Mouse (Mus musculus) macrophage (primary cell): ENCODE data around the gene Fgf15. TPM values are rescaled to one million over a fixed set of nuclear protein-coding genes. Genes with fewer than 3 reads are reported as not detected.

ENCODE experiments used
- H3K27ac ChIP-seq: fragments of 350-480 bp; formaldehyde crosslinking; 2 replicates; pipeline ENCODE4 v1.9.0; 2021
- H3K36me3 ChIP-seq: fragments of 350-480 bp; formaldehyde crosslinking; 2 replicates; pipeline ENCODE4 v1.9.0; 2021; ENCODE audit errors: inconsistent target
- H3K4me3 ChIP-seq: fragments of 350-480 bp; formaldehyde crosslinking; 2 replicates; pipeline ENCODE4 v1.9.0; 2021; ENCODE audit errors: inconsistent target
- H3K79me2 ChIP-seq: fragments of 350-480 bp; formaldehyde crosslinking; 2 replicates; pipeline ENCODE4 v1.9.0; 2021; ENCODE audit errors: inconsistent target
- WGBS: methylation state at CpG from one replicate; pipeline ENCODE4 v1.1.7; 2026; ENCODE audit warnings: inconsistent platforms; ENCODE audit not compliant: missing documents; 5-methylcytosine and 5-hydroxymethylcytosine counted together
- polyA plus RNA-seq: library from polyadenylated mRNA; stranded (reverse); fragments of 250-400 nt; gene quantifications from 3 replicates; pipeline ENCODE4 v1.2.4, GENCODE M21; 2018; ENCODE audit warnings: inconsistent platforms

The Fgf15 gene
- polyA plus RNA-seq, 1 experiment from 2014 or later: not detected

DNA sequence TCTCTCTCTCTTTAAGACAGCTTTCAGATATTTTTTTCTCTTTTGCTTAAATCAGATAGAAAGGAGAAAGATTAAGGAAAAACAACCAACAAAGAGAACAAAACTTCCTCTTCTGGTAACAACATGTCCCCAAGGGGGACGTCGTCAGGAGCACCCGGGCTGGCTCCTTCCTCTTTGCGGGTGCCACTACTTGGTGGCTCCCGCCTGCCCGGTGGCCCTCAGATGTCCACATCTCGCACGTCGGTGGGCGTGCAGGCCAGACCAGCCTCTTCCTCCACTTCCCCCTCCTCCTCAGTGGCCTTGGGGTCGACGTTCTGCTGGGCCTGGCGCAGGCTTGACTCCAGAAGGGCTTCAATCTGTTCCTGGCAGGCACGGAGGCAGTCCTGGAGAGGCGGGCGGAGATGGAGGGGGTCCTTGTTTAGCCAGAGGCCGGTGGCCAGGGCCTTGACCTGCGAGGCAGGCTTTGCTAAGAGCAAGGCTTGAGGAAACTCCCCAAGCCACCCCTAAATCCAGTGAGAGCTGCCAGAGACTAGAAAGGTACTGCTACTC lies 36.1 kb downstream of the Fgf15 start:
- H3K27ac ChIP-seq: peak overlapping the region; percentile 46
- H3K4me3 ChIP-seq: no peak overlapping the region
- H3K79me2 ChIP-seq: peaks cover 39% of the 10 kb centered on the region
- peaks cover 36% of the 10 kb centered on the region for H3K36me3 ChIP-seq
- WGBS: 25% methylated on average over 18 of the region's 18 CpGs

DNA sequence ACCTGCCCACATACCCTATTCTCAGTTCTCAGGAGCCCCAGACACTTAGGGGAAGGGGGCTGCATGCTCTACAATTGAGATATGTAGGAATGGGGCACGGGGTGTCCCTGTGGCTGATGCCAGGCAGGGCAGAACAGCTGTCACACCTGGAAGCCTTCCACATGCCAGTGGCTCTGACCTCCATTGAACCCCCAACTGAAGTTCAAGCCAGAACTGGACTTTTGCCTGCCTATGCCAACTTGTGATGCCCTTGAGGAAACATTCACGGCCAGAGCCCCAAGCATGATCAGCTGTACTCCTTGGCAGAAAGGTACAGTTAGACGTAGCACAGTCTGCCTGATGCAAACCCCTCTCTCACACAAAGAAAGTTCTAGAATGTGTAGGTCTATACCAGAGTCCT lies 37.0 kb downstream of the Fgf15 start:
- Histone ChIP-seq H3K79me2 (peaks cover 47% of the 10 kb centered on the region), H3K36me3 (peaks cover 36% of the 10 kb centered on the region), H3K4me3 (no peak overlapping the region), H3K27ac (no peak overlapping the region)
- WGBS: 97% methylated on average over 3 of the region's 3 CpGs

DNA sequence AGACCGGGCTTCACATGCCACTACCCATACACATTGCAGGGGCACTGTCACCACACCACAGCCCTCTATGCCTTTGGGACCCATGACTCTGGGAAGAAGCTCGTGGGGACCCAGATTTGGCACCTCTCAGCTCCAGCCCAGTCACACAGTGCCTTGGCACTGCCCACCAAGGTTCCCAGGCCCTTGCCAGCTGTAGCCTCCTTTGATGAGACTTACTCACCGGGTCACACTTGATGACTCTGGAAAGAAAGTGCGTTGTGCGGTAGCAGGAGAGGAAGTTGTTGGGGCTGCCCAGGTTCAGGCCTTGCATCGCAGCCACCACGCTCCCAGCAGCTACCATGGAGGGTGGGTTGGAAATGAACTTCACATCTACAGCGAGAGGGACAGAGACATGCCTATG lies 37.5 kb downstream of the Fgf15 start:
- Histone ChIP-seq H3K4me3 (no peak overlapping the region), H3K79me2 (peaks cover 52% of the 10 kb centered on the region), H3K36me3 (peaks cover 32% of the 10 kb centered on the region), H3K27ac (no peak overlapping the region)
- 66% methylated on average over 8 of the region's 8 CpGs for WGBS

DNA sequence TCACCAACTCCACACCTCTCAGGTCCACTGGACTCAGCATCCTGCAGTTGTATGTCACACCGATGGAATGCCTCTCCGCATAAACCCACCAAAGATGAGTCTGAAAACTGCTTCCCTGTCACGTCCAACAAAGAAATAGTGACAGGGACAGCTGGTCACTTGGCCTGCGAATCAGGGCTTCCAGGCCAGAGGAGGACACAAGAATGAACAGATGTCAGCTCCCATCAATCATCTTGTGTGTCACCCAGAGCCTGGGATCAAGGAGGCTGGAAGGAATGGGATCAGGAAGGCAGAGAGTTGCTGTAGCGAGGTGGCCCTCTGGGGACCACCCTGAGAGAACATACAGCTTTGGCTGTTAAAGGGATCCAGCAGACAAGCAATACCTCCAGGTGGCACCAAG lies 38.6 kb downstream of the Fgf15 start:
- Histone ChIP-seq H3K79me2 (peaks cover 58% of the 10 kb centered on the region), H3K27ac (no peak overlapping the region), H3K4me3 (no peak overlapping the region), H3K36me3 (peaks cover 24% of the 10 kb centered on the region)
- WGBS: 97% methylated on average over 5 of the region's 5 CpGs

DNA sequence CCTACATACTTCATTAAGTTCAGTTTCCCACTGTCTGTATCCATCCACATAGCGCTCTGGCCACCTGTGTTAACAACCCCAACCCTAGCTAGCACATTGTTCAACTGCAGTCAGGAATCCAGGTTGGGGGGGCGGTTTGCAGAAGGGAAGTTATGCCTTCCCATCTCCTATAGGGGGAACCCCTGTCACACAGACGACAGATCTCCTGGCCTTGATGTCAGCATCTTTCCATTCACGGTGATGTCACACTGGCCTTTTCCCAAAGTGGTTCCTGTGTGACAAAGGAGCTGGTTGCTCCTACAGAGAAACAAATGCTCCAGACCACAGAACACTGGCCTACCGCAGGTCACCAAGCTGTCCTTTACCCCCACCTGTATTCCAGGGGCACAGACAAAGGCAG lies 39.2 kb downstream of the Fgf15 start:
- Histone ChIP-seq H3K79me2 (peaks cover 58% of the 10 kb centered on the region), H3K27ac (peak overlapping the region; percentile 89; the same call in 1 of the 2 replicates), H3K4me3 (no peak overlapping the region), H3K36me3 (peaks cover 24% of the 10 kb centered on the region)
- WGBS: 72% methylated on average over 5 of the region's 5 CpGs

DNA sequence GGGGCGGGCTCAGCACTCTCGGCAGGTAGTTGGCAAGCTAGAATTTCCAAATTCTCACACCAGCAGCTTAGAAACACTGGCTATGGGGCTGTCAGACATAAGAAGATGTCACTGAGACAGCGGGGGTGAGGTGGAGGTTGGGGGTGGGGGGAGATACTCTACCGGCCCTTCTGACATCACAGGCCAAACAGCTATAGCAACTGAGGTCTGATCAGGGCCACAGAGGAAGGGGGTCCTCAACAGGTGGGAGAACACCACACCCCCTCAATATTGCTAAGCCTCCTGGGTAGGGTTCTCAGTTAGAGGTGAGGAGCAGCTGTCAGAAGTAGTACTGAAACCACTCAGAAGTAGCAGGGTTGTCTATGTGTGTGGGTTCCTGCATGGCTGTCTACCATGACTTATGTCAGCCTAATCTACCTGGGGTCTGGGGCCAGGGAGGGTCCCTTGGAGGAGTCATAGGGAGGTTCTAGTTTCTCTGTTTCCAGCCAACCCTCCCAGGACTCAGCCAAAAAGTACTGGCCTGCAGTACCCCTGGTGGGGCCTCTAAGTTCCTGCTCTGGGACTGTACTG lies 40.1 kb downstream of the Fgf15 start:
- 95% methylated on average over 4 of the region's 4 CpGs for WGBS
- H3K27ac ChIP-seq: peak overlapping the region; percentile 89; the same call in 1 of the 2 replicates
- no peak overlapping the region for H3K4me3 ChIP-seq
- H3K79me2 ChIP-seq: peaks cover 58% of the 10 kb centered on the region
- H3K36me3 ChIP-seq: peaks cover 24% of the 10 kb centered on the region

DNA sequence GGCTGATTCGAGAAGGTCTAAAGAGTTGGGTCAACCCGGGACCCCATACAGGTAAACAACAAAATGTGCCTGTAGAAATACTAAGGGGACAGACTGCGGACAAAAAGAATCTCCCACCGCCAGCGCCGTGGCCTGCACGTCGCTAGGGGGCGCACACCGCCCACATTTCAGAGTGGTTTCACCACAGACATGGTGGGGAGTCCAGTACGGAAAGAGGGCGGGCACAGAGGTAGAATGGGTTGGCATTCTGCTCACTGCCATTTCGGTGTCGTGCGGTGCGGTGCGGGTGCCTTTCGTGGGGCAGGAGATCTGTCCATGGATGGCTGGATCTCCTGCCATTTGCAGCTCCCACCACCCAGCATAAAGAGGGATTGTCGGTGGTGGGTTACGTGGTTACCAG lies 41.2 kb downstream of the Fgf15 start:
- H3K4me3 ChIP-seq: peak overlapping the region; percentile 96
- peaks cover 58% of the 10 kb centered on the region for H3K79me2 ChIP-seq
- WGBS: 1% methylated on average over 20 of the region's 20 CpGs
- H3K36me3 ChIP-seq: peaks cover 24% of the 10 kb centered on the region
- peak overlapping the region; percentile 89 for H3K27ac ChIP-seq

DNA sequence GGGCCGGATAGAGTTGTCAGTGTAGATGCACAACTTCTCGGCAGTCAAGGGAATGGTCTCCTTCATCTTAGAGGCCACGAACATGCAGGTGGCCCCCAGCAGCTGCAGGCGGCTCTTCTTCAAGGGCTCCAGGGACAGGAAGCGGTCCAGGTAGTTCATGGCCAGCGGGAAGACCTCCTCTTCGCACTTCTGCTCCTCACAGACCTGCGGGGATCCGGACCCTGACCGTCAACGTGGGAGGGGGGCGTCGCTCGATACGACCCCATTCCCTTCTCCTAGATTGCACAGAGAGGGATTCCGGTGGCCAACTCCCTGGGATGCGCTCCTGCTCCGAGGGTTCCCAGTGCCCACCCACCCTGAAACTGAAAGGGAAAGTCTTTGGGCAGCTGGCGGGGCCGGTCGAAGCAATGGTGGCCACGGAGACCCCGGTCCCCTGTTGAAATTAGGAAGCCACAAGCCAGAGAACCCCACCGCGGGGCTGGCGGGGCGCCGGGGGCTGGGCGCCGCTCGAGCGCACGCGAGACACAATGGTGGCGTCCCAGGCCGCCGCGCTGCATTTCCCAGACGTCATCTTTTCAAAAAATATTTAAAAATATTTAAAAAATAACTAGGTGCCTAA lies 41.7 kb downstream of the Fgf15 start:
- 2% methylated on average over 38 of the region's 39 CpGs for WGBS
- peak overlapping the region; percentile 96 for H3K4me3 ChIP-seq
- peak overlapping the region; percentile 89 for H3K27ac ChIP-seq
- H3K36me3 ChIP-seq: peaks cover 24% of the 10 kb centered on the region
- peaks cover 58% of the 10 kb centered on the region for H3K79me2 ChIP-seq

DNA sequence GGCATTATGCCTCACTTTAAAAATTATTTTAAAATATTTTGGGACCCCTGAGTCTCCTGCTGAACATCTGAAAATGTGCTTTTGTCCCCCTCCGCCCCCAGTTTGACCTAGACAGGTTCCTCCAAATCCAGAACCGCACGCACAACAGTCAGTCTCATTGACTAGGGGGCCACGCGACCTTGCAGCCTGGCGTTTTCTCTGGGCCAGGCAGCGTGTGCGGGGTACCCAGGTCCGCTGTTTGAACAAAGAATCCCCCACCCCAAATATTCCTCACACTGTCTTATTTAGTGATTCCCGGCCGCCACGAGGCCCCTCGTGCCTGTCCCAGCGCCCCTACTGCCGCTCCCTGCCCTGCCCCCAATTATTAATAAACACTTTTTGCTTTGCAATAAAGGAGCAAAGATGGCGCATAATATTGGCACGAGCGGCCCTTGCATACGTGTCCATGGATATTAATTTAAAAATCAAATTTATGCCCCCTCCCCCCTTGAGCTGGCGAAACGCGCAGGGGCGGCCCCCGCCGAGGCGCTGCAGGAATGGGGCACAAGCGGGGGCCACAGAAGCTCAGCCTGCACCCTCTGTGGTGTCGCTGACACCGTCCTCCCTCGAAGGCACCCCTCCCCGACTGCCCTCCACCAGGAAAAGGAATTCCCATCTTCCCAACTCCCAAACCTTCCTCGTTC lies 42.5 kb downstream of the Fgf15 start:
- peak overlapping the region; percentile 89 for H3K27ac ChIP-seq
- H3K79me2 ChIP-seq: peaks cover 55% of the 10 kb centered on the region
- peak overlapping the region; percentile 96 for H3K4me3 ChIP-seq
- peaks cover 20% of the 10 kb centered on the region for H3K36me3 ChIP-seq
- WGBS: under 1% methylated on average over 29 of the region's 32 CpGs

DNA sequence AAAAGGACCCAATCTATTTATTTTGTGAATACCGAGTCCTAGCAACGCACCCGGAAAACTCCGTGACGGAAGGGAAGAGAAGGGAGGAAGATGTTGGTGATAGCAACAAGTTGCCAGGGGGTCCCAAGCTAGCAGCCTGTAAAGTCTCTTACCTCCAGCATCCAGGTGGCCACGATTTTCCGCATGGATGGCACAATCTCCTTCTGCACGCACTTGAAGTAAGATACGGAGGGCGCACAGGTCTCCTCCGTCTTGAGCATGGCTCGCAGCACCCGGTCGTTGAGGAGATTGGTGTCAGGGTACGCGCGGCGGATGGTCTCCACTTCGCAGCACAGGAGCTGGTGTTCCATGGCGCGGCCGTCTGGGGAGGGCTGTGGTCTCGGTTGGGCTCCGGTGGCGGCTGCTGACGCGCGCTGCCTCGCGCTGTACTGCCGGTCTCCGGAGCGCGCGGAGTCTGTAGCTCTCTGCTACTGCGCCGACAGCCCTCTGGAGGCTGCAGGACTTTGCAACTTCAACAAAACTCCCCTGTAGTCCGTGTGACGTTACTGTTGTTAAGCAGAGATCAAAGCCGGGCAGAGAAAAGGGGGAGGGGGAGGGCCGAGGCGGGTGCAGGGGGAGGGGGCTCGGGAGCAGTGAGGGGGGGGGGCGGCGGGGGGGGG lies 43.1 kb downstream of the Fgf15 start, which contains the start of gene Ccnd1:
Gene Ccnd1, minus strand, starts transcription at position 582 of the 659 bp plus-strand sequence.
- WGBS: 0% methylated on average over 33 of the region's 45 CpGs
- Histone ChIP-seq H3K27ac (peak within 1 kb of the TSS; percentile 89), H3K36me3 (peaks cover 14% of the 10 kb centered on the region), H3K4me3 (peak within 1 kb of the TSS; percentile 96), H3K79me2 (peaks cover 49% of the 10 kb centered on the region)

DNA sequence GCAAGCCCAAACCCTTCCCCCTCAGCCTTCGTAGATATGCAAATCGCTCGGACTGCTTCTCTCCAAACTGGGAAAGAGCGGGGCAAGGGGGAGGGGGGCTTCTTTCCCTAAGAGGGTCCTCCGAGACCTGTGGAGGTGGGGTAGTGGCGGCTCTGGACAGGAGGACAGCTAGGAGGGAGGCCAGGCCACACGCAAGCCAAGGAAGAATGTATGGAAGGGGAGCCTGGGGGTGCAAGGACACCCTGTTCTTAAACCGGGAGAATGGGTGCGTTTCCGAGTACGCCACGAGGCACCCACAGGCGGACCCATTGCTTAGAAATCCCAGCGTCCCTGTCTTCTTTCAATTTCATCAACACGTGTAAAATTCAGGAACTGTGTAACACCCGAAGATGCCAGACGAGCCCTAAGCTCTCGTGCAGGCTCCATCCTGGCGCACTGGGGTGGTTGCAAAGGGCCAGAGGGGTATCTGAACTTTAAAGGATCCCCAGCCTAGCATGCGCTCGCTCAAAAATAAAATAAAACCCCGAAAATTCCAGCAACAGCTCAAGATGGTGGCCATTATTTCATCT lies 43.8 kb downstream of the Fgf15 start:
- peaks cover 8% of the 10 kb centered on the region for H3K36me3 ChIP-seq
- peak overlapping the region; percentile 85 for H3K27ac ChIP-seq
- under 1% methylated on average over 17 of the region's 22 CpGs for WGBS
- peak overlapping the region; percentile 39 for H3K4me3 ChIP-seq
- H3K79me2 ChIP-seq: peaks cover 43% of the 10 kb centered on the region

DNA sequence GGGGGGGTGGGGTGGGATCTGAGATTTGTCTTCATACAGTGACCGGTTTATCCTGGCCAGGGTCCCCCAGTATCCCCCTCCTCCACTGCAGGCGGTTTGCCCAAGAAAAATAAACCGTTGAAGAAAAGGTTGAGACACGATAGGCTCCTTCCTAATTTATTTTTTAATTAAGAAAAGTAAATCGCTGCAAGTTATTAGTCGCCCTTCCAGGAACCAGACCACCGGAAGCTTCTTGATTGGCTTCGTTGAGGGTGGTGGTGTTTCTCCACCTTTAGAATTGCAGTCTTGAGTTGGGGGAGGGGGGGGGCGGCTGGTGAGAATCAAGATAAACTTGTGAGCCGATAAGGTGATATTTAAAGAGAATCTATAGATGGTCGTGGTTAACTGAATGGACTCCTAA lies 44.3 kb downstream of the Fgf15 start:
- peak overlapping the region; percentile 39 for H3K4me3 ChIP-seq
- peaks cover 38% of the 10 kb centered on the region for H3K79me2 ChIP-seq
- peaks cover 6% of the 10 kb centered on the region; the same call in 1 of the 2 replicates for H3K36me3 ChIP-seq
- H3K27ac ChIP-seq: peak overlapping the region; percentile 85
- 0% methylated on average over 11 of the region's 11 CpGs for WGBS

DNA sequence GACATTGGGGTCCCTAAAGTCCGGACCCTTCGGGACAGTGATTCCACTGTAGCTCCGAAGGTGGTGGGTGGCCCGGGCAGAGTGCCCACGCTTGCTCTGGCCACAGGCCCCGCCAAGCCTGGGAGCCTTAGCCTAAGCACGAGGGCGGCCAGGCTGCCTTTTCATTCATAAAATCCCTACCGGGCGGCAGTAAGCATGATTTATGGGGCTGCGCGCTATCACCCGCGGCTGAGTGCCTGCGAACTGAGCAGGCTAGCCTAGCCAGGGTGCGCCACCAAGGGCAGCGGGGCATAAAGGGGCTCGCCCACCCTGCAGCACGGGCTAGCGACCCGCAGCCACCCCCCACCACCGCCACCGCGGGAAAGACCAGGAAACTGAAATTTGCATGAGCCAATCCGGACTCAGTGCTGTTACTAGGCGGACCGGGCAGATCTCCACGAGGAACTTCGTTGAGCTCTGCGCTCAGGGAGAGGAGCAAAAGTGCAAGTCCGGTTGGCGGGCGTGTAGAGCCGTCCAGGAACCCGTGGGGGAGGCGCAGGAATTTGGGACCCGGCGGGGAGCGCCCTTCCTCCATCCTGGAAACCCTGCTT lies 45.0 kb downstream of the Fgf15 start:
- Histone ChIP-seq H3K79me2 (peaks cover 30% of the 10 kb centered on the region), H3K36me3 (peaks cover 6% of the 10 kb centered on the region; the same call in 1 of the 2 replicates), H3K27ac (peak overlapping the region; percentile 85), H3K4me3 (peak overlapping the region; percentile 39)
- WGBS: under 1% methylated on average over 39 of the region's 39 CpGs
